Mouse (Mus musculus) inflammation-experienced regulatory T-cells (primary cell): ENCODE results near the gene Akap8l. TPM values are rescaled to one million over a fixed set of nuclear protein-coding genes. Genes with fewer than 3 reads are reported as not detected.

Source experiments
- polyA plus RNA-seq, 2 experiments: library from polyadenylated mRNA; unstranded; fragments of 100-300 nt; shearing (Covaris generic); gene quantifications; one replicate each; pipeline ENCODE4 v1.2.1; 2017

The Akap8l gene
- polyA plus RNA-seq: 100 to 1,000 TPM; 283 to 295 TPM

GRCm38 (mm10) chr17:32350382-32350983 lies at the start of gene Akap8l:
TSS of gene Akap8l (minus strand) at chr17:32350607.

GRCm38 (mm10) chr17:32389101-32389659 lies 38.8 kb upstream of the Akap8l start, which contains the start of gene Wiz:
TSS of gene Wiz (minus strand) at chr17:32389439.

GRCm38 (mm10) chr17:32320597-32321389 lies 29.6 kb downstream of the Akap8l start, which contains the start of gene Akap8:
TSS of gene Akap8 (minus strand) at chr17:32321238.

GRCm38 (mm10) chr17:32284262-32285137 lies 65.9 kb downstream of the Akap8l start, which contains the start of gene Brd4:
TSS of gene Brd4 (minus strand) at chr17:32284722.

Other genes starting within 250 kb of the Akap8l start
- gene Notch3, start 183.8 kb downstream of the Akap8l start, polyA plus RNA-seq: under 1 TPM in 1 of 2 experiments, not detected in 1; 0.38 TPM
- gene Ephx3, start 161.1 kb downstream of the Akap8l start, polyA plus RNA-seq: under 1 TPM; 0.17 to 0.93 TPM
- 100 to 1,000 TPM; 189 to 201 TPM for gene Brd4, start 65.9 kb downstream of the Akap8l start, polyA plus RNA-seq
- gene Akap8, start 29.4 kb downstream of the Akap8l start, polyA plus RNA-seq: 100 to 1,000 TPM; 208 to 255 TPM
- 10 to 100 TPM; 27.1 to 33.8 TPM for gene Wiz, start 38.8 kb upstream of the Akap8l start, polyA plus RNA-seq
- gene Rasal3, start 53.0 kb upstream of the Akap8l start, polyA plus RNA-seq: 100 to 1,000 TPM; 646 to 988 TPM
- 10 to 100 TPM; 80.6 to 97.0 TPM for gene Pglyrp2, start 73.6 kb upstream of the Akap8l start, polyA plus RNA-seq
- gene Cyp4f39, start 102.1 kb upstream of the Akap8l start, polyA plus RNA-seq: under 1 TPM; 0.51 to 0.61 TPM
- gene Cyp4f17, start 155.4 kb upstream of the Akap8l start, polyA plus RNA-seq: 1 to 10 TPM; 2.6 TPM
- gene Cyp4f16, start 186.0 kb upstream of the Akap8l start, polyA plus RNA-seq: 10 to 100 TPM; 14.4 to 33.9 TPM